Mouse (Mus musculus) thymus, postnatal 36 days (tissue): ENCODE measurements around the gene Kdm7a.

Experiments
- DNase-seq, 2 experiments: peaks; one replicate each; pipeline ENCODE4 v3.0.0; 2022; ENCODE audit warnings: mixed read lengths in 2 of 2

Gene Kdm7a

DNA sequence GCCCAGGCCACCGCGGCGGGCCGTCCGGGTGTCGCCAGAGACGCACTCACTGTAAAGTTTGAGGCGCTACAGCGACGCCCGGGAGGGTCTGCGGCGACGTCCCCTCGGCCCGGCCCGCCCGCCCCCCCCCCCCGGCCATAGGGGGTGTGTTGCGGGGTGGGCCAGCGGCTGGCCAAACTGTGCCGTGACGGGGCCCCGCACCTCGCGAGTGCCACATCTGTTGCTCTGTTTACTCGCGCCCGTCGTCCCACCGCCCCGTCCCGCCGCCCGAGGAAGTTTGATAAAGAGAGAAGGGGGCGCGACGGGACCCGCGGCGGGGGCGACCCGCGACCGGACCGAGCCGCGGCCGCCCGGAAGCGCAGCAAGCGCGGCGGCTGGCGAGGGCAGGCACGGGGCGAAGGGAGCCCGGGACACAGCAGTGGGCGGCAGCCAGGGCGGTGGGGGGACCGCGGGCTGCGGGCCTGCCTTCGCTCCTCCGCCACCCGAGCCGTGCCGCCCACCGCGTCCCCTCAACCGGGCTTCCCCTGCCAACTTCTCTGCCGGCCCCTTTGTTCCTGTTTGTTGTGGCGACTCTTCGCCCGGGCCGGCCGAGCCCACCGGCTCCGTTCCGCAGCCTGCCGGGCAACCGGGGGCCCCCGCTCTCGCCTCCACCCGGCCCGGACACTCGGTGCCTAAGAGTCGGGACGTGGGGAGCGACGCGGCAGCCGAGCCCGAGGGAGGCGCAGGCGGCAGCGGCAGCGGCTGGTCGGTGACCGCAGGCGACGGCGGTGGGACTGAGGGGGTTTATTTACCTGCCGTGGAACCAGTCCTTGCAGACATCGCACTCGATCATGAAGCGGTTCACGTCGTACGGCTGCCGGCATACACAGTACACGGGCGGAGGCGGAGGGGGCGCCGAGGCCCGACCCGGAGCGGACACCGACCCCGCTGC, 674 bp downstream of the Kdm7a start:
- no peak for DNase-seq

DNA sequence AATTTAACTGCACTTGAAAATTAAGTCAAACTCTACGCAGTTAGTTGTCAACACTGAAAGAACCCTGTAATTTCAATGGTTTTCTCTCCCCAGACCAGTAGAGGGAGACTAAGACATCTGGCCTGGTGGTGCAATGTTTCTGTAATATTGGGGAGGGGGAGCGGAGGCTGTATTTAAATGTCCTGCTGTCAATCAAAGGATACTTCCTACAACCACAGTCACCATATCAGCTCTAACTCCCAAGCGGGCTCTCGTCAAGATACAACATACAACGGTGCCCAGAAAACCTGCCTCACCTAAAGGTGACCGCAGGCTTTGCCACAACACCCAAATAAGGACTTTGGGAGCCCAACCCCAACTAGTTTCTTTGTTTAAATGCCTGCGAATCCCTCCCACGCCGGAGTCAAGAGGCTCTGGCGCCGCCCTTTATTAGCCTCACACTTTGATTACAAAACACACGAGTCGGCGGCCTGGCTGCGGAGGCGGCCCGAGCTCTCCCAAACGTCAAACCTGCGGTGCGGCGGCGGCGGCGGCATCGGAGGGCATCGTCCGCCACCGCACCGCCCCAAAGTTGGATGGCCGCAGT, 1.4 kb downstream of the Kdm7a start:
- DNase-seq: peak; percentile 63 to 66

DNA sequence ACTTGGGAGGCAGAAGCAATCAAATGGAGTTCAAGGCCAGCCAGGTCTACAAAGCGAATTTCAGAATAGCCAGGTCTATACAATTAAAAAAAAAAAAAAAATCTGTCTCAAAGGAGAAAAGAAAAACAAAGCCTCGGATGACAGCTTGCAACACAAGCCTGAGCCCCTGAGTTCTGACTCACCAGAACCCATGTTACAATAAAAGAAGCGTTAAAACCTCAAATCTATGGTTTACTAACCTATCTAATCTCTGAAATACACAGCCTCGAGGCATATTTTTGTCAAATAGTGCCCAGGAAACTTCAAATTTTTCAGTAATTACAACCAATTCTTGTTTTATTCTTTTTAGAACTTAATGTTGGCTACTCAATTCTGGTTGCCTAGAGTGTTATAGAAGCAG, 2.1 kb downstream of the Kdm7a start:
- no peak for DNase-seq

DNA sequence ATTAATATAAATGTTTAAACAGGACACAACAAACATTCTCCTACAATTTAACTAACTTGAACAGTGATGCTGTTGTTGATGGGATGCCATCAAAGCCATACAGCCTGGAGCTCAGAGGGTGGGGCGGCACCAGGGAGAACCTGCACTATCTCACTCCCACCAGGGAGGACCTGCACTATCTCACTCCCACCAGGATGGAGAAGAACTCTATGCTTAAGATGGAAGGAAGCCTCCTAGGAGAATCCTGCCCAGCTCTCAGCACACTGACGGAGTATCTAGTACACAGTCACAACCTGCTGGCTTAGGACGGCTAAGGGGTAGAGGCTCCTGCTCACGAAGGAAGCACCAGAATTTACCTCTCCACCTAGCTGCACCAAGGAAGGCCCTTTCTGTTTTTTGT, 3.4 kb downstream of the Kdm7a start:
- no peak for DNase-seq

DNA sequence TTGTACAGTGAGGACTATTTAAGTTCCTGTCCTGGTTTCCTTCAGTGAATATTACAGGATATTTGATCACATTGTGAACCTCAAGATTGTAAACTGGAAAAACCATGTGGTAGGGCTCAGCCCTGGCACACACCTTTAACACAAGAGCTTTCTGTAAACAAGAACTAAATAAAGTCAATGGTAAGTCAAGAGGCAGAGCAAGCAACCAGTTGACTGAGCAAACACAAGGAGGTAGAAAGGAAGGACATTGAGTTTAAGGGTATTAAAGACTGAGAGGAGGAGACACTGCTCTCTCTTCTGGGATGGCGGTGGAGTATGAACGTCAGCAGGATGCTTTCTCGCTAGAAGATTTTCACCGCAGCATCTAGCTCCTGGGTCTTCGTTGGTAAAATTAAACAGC, 13.6 kb downstream of the Kdm7a start:
- DNase-seq: no peak

DNA sequence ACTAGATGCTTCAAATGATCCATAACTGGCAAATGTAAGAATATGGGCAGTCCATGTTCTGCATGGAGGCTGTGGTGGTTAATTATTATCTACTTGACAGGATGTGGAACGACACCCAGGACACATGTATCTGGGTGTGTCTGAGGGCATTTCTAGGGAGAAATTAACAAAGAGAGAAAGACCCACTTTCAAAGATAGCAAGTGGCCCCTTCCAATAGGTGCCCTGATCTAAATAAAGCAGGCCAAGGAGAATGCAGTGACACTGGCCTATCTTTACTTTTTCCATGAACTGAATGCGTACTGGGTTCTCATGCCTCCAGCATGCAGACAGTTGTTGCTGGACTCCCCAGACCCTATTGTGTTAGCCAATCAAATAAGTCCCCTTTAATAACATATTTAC, 15.1 kb downstream of the Kdm7a start:
- DNase-seq: no peak

DNA sequence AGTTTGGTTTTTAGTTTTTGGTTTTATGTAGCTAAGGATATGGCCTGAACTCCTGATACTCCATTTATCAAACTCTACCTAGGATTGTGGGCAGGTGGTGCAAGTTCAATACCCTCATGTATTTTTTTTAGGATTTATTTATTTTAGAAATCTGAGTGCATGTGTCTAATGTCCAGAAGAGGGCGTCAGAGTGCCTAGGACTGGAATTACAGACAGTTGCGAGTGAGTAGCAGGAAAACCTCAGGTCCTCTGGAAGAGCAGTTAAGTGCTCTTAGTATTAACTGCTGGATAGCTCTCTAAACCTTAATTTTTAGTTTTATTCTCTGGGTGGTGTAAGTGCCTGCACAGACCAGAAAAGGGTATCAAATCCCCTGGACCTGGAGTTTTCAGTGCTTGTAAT, 19.4 kb downstream of the Kdm7a start:
- DNase-seq: no peak

GRCm38 (mm10) chr6:39169089-39169488, 37.5 kb downstream of the Kdm7a start:
- DNase-seq: no peak

GRCm38 (mm10) chr6:39164891-39165290, 41.7 kb downstream of the Kdm7a start:
- DNase-seq: no peak

GRCm38 (mm10) chr6:39161975-39162374, 44.6 kb downstream of the Kdm7a start:
- no peak for DNase-seq

- no peak for DNase-seq
Measured at GRCm38 (mm10) chr6:39146041-39146440, 60.5 kb downstream of the Kdm7a start.

DNA sequence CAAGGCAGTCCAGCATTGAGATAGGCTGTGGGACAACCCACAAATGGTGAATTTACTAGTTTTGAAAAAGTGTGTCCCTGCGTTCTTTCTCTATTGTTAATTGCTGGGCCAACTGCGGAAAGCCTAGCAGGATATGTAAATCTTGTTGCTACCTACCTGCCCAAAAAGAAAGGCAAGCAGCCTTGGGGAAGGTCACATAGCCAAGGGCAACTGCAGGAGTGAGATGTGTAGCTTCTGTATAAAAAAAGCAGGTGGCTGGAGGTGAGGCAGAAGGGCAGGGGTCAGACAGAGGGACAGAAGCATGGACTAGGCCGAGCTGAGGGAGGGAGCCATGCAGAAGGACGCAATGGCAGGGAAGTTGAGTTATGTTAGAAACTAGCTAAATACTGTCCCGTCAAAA, 74.0 kb downstream of the Kdm7a start:
- DNase-seq: no peak

GRCm38 (mm10) chr6:39131480-39131879, 75.1 kb downstream of the Kdm7a start:
- no peak for DNase-seq

DNA sequence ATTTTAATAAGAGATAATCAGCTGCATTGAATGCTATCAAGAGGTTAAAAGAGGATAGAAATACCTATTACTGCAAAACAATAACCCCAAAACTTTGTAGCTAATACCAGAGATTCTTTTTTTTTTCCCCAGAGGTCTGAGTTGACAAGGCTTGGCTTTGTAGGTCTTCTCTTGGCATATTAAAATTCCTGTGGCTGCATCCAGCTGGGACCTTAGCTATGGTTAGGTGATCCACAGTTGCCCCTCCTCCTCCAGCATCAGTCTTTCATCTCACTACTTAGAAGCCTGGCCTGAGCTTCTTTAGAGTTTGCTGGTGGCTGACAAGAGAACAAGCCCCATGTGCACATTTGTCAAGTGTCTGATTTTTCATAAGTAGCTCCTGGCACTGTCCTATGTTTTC, 81.9 kb downstream of the Kdm7a start:
- DNase-seq: no peak

DNA sequence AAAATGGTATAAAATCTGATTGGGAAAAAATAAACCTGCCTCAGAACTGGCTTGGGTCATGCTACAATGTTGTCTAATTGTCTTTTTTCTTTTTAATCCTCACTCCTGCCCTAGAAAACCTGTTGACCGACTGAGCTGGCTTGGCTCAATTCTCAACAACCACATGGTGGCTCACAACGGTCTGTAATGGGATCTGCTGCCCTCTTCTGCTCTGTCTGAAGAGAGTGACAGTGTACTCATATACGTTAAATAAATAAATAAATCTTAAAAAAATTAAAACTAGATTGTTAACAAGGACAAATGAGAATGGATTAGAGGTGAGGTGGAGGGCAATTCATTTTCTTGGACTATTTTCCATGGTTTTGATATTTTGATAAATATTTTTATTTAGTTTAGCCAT, 85.9 kb downstream of the Kdm7a start:
- no peak for DNase-seq

DNA sequence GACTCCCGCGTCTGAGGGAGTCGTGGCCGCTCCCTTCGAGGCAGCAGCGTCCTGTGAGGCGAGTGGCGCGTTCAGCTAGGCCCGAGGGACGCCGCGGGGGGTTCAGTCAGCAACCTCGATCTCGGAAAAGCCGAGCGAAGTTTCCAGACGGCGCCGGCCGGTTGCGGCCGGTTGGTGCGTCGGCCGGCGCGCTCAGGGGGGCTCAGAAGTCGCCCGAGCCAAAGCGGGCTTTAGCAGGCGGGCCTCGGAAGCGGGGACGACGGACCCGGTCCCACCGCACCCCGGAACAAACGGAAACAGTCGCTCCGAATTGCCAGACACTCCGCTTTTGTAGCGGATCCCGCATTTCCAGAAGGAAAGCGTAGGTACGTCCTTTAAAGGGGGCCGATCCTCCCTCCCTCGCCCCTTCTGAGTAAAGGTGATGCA, 88.1 kb downstream of the Kdm7a start:
- DNase-seq: no peak

- DNase-seq: peak; percentile 60 to 68
Measured at GRCm38 (mm10) chr6:39117584-39118455, 88.8 kb downstream of the Kdm7a start, which contains the start of gene Parp12. TSS of gene Parp12 (minus strand) at chr6:39118349.

DNA sequence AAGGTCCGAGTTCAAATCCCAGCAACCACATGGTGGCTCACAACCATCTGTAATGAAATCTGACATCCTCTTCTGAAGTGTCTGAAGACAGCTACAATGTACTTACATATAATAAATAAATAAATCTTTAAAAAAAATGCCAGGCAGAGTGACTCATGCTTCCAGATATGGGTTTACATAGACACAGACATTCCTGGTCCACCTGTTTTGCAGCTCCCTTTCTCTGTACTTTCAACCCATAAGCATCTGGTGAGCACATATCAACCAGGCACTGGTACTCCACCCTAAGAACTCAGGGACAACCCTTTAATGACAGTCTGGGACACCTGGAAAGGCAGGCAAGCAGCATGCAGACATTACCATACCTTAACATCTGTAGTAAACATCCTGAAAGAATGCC, 91.2 kb downstream of the Kdm7a start:
- no peak for DNase-seq

DNA sequence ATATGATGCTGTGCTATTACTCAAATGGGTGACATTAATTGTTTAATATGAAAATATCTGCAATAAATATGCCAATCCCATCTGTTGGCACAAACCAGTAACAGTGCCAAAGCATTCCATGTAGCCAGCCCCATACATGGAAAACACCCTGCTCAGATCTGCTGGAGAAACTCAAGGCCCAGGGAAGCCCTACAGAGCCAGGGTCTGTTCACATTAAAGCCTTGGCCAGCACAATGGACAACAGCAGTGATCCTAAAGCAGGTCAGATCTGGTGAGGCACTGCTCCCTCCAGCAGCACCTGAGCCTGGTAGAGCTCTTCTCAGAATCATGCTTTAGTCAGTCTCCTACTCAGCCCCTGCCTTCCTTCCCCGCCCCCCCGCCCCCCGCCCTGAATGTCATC, 93.4 kb downstream of the Kdm7a start:
- no peak for DNase-seq

- DNase-seq: no peak
Measured at GRCm38 (mm10) chr6:39112701-39113100, 93.9 kb downstream of the Kdm7a start.

DNA sequence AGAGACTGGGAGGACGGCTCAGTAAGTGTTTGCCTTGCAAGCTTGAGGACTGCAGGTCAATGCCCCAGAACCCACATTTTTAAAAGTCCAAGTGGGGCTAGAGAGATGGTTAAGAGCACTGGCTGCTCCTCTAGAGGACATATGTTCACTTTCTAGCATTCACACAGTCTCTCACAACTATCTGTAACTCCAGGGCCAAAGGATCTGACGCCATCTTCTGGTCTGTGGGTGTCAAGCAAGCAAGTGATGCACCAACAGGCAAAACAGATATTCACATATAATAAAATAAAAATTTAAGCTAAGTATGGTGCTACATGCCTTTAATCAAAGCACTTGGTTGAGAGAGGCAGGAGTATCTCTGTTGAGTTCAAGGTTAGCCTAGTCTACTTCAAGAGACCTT, 99.8 kb downstream of the Kdm7a start:
- DNase-seq: no peak

GRCm38 (mm10) chr6:39104631-39105030, 102.0 kb downstream of the Kdm7a start:
- no peak for DNase-seq
